Mouse (Mus musculus): ENCODE results near the gene Fto.
A peak's percentile ranks its signal among the peaks of the same experiment; 100 is the strongest.

The Fto gene

DNA sequence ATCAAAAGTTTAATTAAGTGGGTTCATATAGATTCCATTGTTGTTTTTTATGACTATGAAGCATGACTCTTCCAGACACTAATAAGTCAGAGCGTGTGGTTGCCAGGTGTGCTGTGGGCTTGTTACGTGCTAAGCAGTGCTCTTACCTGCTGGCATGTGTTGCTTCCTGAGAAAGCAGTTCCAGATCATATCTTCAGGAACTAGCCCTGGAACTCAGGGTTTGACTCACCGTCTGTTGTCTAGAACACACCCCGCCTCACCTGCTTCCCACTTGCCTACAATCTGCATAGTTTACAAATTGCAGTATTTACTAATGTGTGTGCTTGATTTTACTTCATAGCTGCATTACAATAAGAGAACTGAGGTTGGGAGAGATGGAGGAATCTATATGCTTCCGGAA, 84.7 kb downstream of the Fto start:
- DNase-seq, result no peak

DNA sequence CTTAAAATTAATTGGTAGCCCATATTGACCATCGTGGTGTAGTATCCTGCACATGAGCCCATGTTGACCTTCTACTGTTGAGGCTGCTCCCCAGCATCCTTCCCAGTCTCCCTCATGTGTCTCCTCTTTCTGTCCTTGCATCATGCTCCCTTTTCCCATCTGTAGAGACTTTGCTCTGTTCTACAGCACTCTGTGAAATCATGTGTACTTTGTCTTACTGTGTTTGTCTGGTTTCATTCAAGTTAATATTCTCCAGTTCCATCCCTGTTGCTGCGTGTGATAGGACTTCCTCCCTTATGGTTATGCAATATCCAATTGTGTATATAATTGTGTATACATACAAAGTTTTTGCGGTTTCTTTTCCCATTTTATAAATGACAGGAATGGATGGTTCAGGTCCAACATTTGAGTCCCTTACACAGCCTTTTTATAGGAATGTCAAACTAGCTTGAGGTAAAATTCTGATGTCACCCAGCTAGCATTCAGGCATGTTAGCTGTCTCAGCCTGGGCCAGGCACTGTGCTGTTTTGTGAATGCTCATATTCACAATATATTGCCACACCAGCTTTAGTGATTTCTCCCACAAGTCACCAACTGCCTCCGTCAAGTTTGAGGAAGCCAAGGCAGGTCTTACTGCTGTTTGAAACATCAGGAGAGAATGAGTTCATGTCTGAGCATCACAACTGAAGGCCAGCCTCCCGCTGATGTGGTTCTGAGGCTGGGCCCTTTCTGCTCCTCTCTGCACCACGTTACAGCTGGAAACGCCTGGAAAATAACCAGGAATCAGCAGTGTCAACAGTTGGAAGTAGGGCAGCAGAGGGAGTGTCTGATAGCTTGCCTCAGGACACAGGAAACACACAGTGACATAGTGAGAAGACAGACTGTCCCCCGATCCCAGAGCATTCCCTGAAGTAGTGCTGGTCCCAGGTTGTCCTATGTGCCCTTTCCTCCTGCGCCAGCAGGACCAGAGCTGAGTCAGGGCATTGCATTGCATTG, 90.0 kb downstream of the Fto start:
- no peak for DNase-seq

DNA sequence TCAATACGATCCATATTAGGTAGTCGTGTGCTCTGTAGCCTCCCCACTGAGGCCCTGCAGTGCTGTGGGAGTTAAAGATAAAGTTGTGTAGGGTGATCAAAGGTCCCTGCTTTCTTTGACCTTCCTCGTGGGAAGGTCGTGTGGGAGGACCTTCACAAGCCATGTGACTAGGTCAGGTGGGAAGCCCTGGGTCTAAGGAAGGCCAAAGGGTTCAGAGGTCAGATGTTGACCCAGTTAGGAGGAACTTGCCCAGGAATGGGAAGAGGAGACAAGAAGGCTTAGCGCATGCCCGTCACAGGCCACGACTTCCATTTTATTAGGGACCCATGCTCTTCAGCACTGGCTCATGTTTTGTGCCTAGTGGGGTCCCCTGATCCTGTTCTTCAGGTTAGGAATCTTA, 91.0 kb downstream of the Fto start:
- peak in 1 of 2 experiments; percentile 33 for DNase-seq

- peak in 1 of 2 experiments; percentile 26 for DNase-seq
Observed at GRCm38 (mm10) chr8:91405099-91405498, 91.8 kb downstream of the Fto start.

DNA sequence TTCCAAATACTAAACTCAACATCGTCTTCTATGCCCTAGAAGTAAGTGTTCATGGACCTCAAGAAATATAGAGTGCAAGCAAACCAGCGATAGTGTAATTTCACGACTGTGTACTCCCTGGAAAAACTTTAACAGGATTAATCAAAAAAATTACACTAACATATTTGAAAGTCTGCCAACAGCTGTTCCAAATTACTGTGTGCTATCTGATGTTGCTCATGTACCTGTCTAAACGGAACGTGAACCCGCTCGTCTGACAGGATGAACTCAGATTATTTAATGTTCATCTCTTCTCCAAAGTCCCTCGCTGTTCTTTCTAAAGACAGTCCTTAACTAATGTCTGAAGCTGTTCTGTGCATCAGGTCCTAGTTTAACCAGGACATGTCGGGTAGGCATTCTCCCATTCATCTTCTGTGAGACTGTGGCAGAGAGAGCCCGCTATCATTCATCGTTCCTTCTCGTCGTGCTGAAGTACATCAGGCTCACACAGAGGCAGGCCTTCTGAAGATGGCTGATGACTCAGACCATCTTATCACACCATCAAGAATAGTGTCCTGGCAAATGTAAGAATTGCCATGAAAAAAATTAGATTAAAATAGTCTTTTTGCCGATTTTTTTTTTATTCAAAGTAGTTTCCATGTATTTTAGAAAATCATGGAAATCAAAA, 93.4 kb downstream of the Fto start:
- DNase-seq, result no peak

GRCm38 (mm10) chr8:91407880-91408279, 94.6 kb downstream of the Fto start:
- DNase-seq, result no peak

- no peak for DNase-seq
Observed at GRCm38 (mm10) chr8:91410007-91410406, 96.7 kb downstream of the Fto start.

DNA sequence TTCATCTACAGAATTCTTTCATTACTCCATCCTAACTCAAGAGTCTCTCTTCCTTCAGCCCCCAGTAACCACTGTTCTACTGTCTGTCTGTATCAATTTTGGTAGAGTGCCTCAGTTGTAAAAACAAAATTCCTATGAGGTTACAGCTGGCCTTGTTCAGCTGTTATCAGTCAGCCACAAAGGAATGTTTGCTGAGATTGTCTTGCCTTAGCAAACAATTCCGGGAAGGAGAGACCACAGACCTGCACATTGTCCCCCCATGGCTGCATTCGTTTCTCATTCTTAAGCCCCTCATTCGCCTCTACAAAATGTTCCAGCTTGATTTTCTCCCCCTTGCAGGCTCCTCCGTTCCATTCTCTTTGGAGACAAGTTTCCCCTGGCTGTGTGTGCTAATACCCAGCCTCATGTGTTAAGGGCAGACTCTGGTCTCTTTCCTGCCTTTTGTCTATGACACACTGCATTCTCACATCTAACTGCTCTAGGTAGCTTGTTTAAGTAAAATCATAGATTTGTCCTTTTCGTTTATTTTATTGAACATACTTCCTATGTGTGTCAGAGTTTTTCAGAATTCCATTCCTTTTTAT, 111.3 kb downstream of the Fto start:
- no peak for DNase-seq

DNA sequence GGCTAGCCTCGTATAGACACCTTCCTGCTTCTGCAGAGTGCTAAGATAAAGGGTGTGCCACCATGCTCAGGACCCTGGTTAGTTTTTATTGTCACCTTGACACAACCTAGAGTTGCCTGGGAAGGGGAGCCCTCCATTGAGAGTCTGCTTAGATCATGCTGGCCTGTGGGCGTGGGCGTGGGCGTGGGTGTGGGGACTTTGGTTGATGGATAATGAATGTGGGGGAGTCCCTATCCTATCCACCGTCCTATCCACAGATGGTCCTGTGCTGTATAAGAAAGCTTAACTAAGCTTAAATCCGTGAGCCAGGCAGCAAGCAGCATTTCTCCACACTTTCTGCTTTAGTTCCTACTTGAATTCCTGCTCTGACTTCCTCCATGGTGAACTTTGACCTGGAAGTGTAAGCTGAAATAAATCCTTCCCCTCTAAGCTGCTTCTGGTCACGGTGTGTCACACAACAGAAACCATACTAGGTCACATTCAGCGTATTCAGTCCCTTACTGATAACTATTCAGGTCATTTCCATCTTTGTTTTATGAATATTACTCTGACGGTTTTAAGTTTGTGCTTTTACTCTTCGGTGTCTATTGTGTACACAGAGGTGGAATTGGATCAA, 112.0 kb downstream of the Fto start:
- DNase-seq, result no peak

- DNase-seq, result peak in 1 of 2 experiments; percentile 71
Observed at GRCm38 (mm10) chr8:91426496-91426895, 113.2 kb downstream of the Fto start.

- no peak for DNase-seq
Observed at GRCm38 (mm10) chr8:91430333-91430940, 117.1 kb downstream of the Fto start.

GRCm38 (mm10) chr8:91436036-91436435, 122.7 kb downstream of the Fto start:
- DNase-seq, result no peak

GRCm38 (mm10) chr8:91443911-91444310, 130.6 kb downstream of the Fto start:
- peak; percentile 34 to 49 for DNase-seq

DNA sequence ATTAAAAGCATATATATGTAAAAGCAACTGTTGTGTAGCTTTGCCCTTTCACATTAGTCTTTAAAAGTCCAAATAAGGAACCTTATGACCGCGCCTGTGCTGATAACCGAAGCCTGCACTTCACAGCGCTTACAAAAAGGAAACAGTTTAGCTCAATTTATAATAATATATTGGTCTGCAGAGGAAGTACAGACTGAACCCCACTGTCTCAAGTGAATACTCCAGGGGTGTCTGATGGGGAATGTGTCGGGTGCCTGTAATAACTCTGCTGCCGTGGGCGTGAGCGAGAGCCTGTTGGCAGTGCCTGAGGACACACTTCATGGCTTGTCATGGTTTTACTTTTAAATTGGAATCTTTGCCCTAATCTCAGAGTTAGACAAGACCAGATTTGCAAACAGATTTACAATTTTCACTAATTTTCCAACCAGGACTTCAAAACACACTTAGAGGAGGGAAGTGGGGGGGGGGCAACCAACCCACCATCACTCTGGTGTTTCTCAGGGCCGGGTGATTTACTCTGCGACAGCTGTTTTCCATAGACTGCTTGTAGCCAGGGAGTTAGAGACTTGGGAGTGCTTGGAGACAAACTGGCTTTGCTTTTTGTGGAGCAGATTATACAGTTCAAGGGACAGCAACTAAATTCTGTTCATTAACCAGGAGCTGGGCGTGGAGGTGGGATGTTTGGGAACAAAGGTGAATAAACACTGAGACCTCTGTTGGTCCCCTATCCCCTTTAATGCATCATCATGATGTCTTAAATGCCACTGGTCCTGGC, 131.5 kb downstream of the Fto start:
- peak; percentile 69 to 75 for DNase-seq

GRCm38 (mm10) chr8:91445516-91445915, 132.2 kb downstream of the Fto start:
- DNase-seq, result no peak

DNA sequence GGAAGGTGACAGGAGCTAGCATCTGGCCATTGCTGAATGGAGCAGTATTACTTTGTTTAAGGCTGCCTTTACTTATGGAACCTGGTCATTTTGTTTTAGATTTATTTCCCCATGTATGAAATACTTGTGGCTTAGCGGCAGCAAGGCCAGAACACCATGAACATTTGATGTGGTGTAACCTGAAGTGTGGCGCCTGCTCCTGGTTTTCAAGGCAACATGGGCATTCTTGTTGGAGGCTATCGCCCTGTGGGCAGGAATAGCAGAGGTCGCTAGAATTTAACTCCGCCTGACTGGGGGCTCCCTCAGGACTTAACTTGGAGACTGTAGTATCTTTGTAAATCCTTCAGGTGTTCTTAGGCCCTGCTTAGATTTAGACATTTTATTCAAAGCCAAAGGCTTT, 132.7 kb downstream of the Fto start:
- no peak for DNase-seq

DNA sequence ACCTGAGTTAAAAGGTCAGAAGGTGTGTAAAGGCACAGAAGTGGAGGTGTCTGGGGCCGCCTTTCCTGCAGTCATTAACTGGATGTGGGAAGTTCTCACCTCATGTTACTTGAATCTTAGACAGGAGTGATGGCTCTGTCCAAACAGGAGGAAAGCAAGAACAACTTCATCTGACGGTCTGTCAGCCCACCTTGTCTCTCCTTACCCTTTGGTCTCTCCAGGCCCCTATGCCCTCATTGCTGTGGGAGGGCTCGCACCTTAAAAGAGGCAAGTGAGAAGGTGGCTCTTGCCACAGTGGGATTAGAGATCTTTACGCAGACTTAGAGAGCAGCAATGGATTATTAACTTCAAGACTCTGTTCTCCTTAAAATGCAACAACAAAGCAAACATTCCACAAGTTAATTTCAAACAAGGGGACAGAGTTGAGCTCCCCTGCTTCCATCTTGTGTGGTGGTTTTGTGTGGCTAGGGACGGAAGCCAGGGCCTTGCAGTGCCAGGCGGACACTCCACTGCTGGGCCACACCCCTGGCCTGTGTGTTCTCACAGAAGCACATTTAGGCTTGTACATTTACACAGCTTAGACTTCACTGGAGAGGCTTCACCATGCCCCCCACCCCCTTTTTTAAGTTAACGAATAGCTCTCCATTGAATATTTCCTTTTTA, 135.5 kb downstream of the Fto start:
- peak; percentile 53 to 65 for DNase-seq

- DNase-seq, result no peak
Observed at GRCm38 (mm10) chr8:91454926-91455325, 141.6 kb downstream of the Fto start.

DNA sequence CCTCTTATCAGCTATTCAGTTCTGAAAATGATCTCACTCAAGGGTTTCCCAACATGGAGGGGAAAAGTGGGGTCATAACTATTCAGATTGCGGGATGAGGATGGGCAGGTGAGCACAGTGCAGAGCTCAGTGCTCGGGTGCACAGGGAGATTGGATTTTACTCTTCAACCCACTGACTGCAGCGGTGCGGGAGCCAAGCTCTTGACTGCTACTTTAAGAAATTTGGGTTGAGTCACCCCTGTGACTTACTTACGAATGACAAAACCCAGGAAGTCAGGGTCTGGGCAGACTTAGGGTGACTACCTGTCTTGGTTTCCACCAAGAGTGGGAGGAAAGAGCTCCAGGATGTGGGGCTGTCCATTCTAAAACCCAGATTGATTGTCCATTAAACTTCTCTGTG, 142.3 kb downstream of the Fto start:
- no peak for DNase-seq

GRCm38 (mm10) chr8:91458016-91458415, 144.7 kb downstream of the Fto start:
- no peak for DNase-seq

GRCm38 (mm10) chr8:91460965-91461364, 147.6 kb downstream of the Fto start:
- DNase-seq, result no peak

All from kidney, adult 8-10 months (tissue).